Mouse (Mus musculus): ENCODE data around the gene Ttc27. TPM values are rescaled to one million over a fixed set of nuclear protein-coding genes. Genes with fewer than 3 reads are reported as not detected.
"Not testable (repeated sequence)": the region's sequence is repeated elsewhere in the genome, so short reads cannot be mapped to it uniquely, and the experiment has no call there.

The Ttc27 gene
- polyA plus RNA-seq, 1 experiment: 21.1 TPM

- no peaks in the 10 kb centered on the region for H3K79me2 ChIP-seq (ENCODE audit: control insufficient read depth, insufficient read depth)
- peaks cover 75% of the 10 kb centered on the region for H3K36me3 ChIP-seq (ENCODE audit: control insufficient read depth, insufficient read depth)
- H3K79me3 ChIP-seq (ENCODE audit: low read depth): peaks cover 2% of the 10 kb centered on the region
- TF ChIP-seq MAX (IDR thresholded peaks at IDR 0.05) (no peak), MYOD1 (IDR thresholded peaks at IDR 0.05; ENCODE audit: control insufficient read depth, insufficient read length, low read depth) (no peak), CTCF (IDR thresholded peaks at IDR 0.05; ENCODE audit: control insufficient read depth, insufficient read depth, insufficient read length) (no peak), FOSL1 (IDR thresholded peaks at IDR 0.05; ENCODE audit: insufficient read depth, low read length, poor library complexity, severe bottlenecking) (no peak), MYOG (IDR thresholded peaks at IDR 0.05; ENCODE audit: control insufficient read depth, extremely low read depth, insufficient read length) (no peak)
- no peak overlapping the region for H3K4me3 ChIP-seq (ENCODE audit: insufficient read depth, poor library complexity, severe bottlenecking)
- H3K27me3 ChIP-seq (ENCODE audit: control insufficient read depth, insufficient read depth, insufficient read length): no peaks in the 10 kb centered on the region
- H3ac ChIP-seq (ENCODE audit: control insufficient read depth, insufficient read length, low read depth): no peak overlapping the region
Measured at GRCm38 (mm10) chr17:74678061-74678460, 39.5 kb upstream of the Ttc27 start.

GRCm38 (mm10) chr17:74684927-74685326 is 32.6 kb upstream of the Ttc27 start:
- TF ChIP-seq MYOD1 (IDR thresholded peaks at IDR 0.05; ENCODE audit: control insufficient read depth, insufficient read length, low read depth) (no peak), MYOG (IDR thresholded peaks at IDR 0.05; ENCODE audit: control insufficient read depth, extremely low read depth, insufficient read length) (no peak), CTCF (IDR thresholded peaks at IDR 0.05; ENCODE audit: control insufficient read depth, insufficient read depth, insufficient read length) (no peak), CEBPB (IDR thresholded peaks at IDR 0.05; ENCODE audit: low read depth) (no peak), USF1 (IDR thresholded peaks at IDR 0.05; ENCODE audit: low read depth) (no peak), FOSL1 (IDR thresholded peaks at IDR 0.05; ENCODE audit: insufficient read depth, low read length, poor library complexity, severe bottlenecking) (no peak), MAX (IDR thresholded peaks at IDR 0.05) (no peak)
- Histone ChIP-seq H3K4me3 (ENCODE audit: insufficient read depth, poor library complexity, severe bottlenecking) (no peak overlapping the region), H3K36me3 (ENCODE audit: control insufficient read depth, insufficient read depth) (peaks cover 31% of the 10 kb centered on the region), H3K27me3 (ENCODE audit: control insufficient read depth, insufficient read depth, insufficient read length) (no peaks in the 10 kb centered on the region), H3K79me2 (ENCODE audit: control insufficient read depth, insufficient read depth) (no peaks in the 10 kb centered on the region), H3K79me3 (ENCODE audit: low read depth) (no peaks in the 10 kb centered on the region), H3ac (ENCODE audit: control insufficient read depth, insufficient read length, low read depth) (no peak overlapping the region)

DNA sequence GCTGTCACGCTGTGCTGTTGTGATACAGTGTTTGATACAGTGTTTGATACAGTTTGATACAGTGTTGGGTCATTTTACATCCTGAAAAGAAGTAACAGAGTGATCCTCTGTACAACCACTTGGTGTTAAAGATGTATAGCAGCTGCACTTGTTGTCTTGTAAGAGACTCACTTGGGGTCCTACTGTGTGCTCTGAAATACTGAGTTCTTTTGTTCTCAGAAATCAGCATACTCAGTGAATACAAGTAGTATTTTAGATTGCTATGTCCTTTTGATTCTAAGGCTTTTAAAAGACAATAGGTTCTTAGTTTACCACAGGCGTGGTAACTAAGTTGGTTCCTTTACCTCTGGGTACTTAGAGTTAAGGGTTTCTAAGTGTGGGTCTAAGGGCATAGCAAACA is 29.0 kb upstream of the Ttc27 start:
- H3K36me3 ChIP-seq (ENCODE audit: control insufficient read depth, insufficient read depth): peaks cover 48% of the 10 kb centered on the region

GRCm38 (mm10) chr17:74689406-74689805 is 28.1 kb upstream of the Ttc27 start:
- Histone ChIP-seq H3K36me3 (ENCODE audit: control insufficient read depth, insufficient read depth) (peaks cover 50% of the 10 kb centered on the region), H3ac (ENCODE audit: control insufficient read depth, insufficient read length, low read depth) (no peak overlapping the region), H3K4me3 (ENCODE audit: insufficient read depth, poor library complexity, severe bottlenecking) (no peak overlapping the region), H3K79me3 (ENCODE audit: low read depth) (no peaks in the 10 kb centered on the region), H3K79me2 (ENCODE audit: control insufficient read depth, insufficient read depth) (no peaks in the 10 kb centered on the region), H3K27me3 (ENCODE audit: control insufficient read depth, insufficient read depth, insufficient read length) (no peaks in the 10 kb centered on the region)
- TF ChIP-seq USF1 (IDR thresholded peaks at IDR 0.05; ENCODE audit: low read depth) (no peak), MYOD1 (IDR thresholded peaks at IDR 0.05; ENCODE audit: control insufficient read depth, insufficient read length, low read depth) (no peak), FOSL1 (IDR thresholded peaks at IDR 0.05; ENCODE audit: insufficient read depth, low read length, poor library complexity, severe bottlenecking) (no peak), CTCF (IDR thresholded peaks at IDR 0.05; ENCODE audit: control insufficient read depth, insufficient read depth, insufficient read length) (no peak), MYOG (IDR thresholded peaks at IDR 0.05; ENCODE audit: control insufficient read depth, extremely low read depth, insufficient read length) (no peak), CEBPB (IDR thresholded peaks at IDR 0.05; ENCODE audit: low read depth) (no peak), MAX (IDR thresholded peaks at IDR 0.05) (no peak)

More for the DNA sequence above, 29.0 kb upstream of the Ttc27 start:
- Histone ChIP-seq H3K79me2 (ENCODE audit: control insufficient read depth, insufficient read depth) (no peaks in the 10 kb centered on the region), H3ac (ENCODE audit: control insufficient read depth, insufficient read length, low read depth) (no peak overlapping the region), H3K27me3 (ENCODE audit: control insufficient read depth, insufficient read depth, insufficient read length) (no peaks in the 10 kb centered on the region), H3K4me3 (ENCODE audit: insufficient read depth, poor library complexity, severe bottlenecking) (no peak overlapping the region), H3K79me3 (ENCODE audit: low read depth) (no peaks in the 10 kb centered on the region)
- TF ChIP-seq FOSL1 (IDR thresholded peaks at IDR 0.05; ENCODE audit: insufficient read depth, low read length, poor library complexity, severe bottlenecking) (no peak), MYOD1 (IDR thresholded peaks at IDR 0.05; ENCODE audit: control insufficient read depth, insufficient read length, low read depth) (no peak), MYOG (IDR thresholded peaks at IDR 0.05; ENCODE audit: control insufficient read depth, extremely low read depth, insufficient read length) (no peak), CEBPB (IDR thresholded peaks at IDR 0.05; ENCODE audit: low read depth) (no peak), USF1 (IDR thresholded peaks at IDR 0.05; ENCODE audit: low read depth) (no peak), MAX (IDR thresholded peaks at IDR 0.05) (no peak), CTCF (IDR thresholded peaks at IDR 0.05; ENCODE audit: control insufficient read depth, insufficient read depth, insufficient read length) (no peak)

GRCm38 (mm10) chr17:74701661-74702060 is 15.9 kb upstream of the Ttc27 start:
- H3K79me3 ChIP-seq (ENCODE audit: low read depth); H3ac ChIP-seq (ENCODE audit: control insufficient read depth, insufficient read length, low read depth); H3K27me3 ChIP-seq (ENCODE audit: control insufficient read depth, insufficient read depth, insufficient read length); H3K79me2 ChIP-seq (ENCODE audit: control insufficient read depth, insufficient read depth); H3K4me3 ChIP-seq (ENCODE audit: insufficient read depth, poor library complexity, severe bottlenecking): not testable (repeated sequence)
- peaks cover 73% of the 10 kb centered on the region for H3K36me3 ChIP-seq (ENCODE audit: control insufficient read depth, insufficient read depth)

- H3K4me3 ChIP-seq (ENCODE audit: insufficient read depth, poor library complexity, severe bottlenecking): no peak overlapping the region
- TF ChIP-seq MYOG (IDR thresholded peaks at IDR 0.05; ENCODE audit: control insufficient read depth, extremely low read depth, insufficient read length) (no peak), MYOD1 (IDR thresholded peaks at IDR 0.05; ENCODE audit: control insufficient read depth, insufficient read length, low read depth) (no peak), CEBPB (IDR thresholded peaks at IDR 0.05; ENCODE audit: low read depth) (no peak), MAX (IDR thresholded peaks at IDR 0.05) (no peak), CTCF (IDR thresholded peaks at IDR 0.05; ENCODE audit: control insufficient read depth, insufficient read depth, insufficient read length) (no peak), USF1 (IDR thresholded peaks at IDR 0.05; ENCODE audit: low read depth) (no peak), FOSL1 (IDR thresholded peaks at IDR 0.05; ENCODE audit: insufficient read depth, low read length, poor library complexity, severe bottlenecking) (no peak)
- no peak overlapping the region for H3ac ChIP-seq (ENCODE audit: control insufficient read depth, insufficient read length, low read depth)
- H3K79me3 ChIP-seq (ENCODE audit: low read depth): no peaks in the 10 kb centered on the region
- no peaks in the 10 kb centered on the region for H3K27me3 ChIP-seq (ENCODE audit: control insufficient read depth, insufficient read depth, insufficient read length)
- H3K36me3 ChIP-seq (ENCODE audit: control insufficient read depth, insufficient read depth): peaks cover 34% of the 10 kb centered on the region
- no peaks in the 10 kb centered on the region for H3K79me2 ChIP-seq (ENCODE audit: control insufficient read depth, insufficient read depth)
Measured at GRCm38 (mm10) chr17:74705480-74705879, 12.1 kb upstream of the Ttc27 start.

Measured in C2C12 (cell line).